Mouse (Mus musculus) forebrain, embryonic 14.5 days (tissue): Measurements from ENCODE around the gene Grid2. TPM values are rescaled to one million over a fixed set of nuclear protein-coding genes. Genes with fewer than 3 reads are reported as not detected.

Experiments used
- ATAC-seq: fragments of 200-750 bp; cut with Nextera tagmentation; 2 replicates; pipeline ENCODE4 v1.8.0; 2017; ENCODE audit warnings: mild to moderate bottlenecking, moderate library complexity
- DNase-seq: peaks from one replicate; pipeline ENCODE4 v3.0.0-alpha.2; 2015; ENCODE audit warnings: low spot score
- H3K27ac ChIP-seq: fragments of 300-500 bp; sonication (generic); 2 replicates; pipeline ENCODE4 v1.5.1; 2014; ENCODE audit warnings: low read depth, mild to moderate bottlenecking, control low read depth, low read length, moderate library complexity
- H3K27me3 ChIP-seq: fragments of 300-500 bp; sonication (generic); replicated peaks from 2 replicates; pipeline ENCODE4 v1.6.1; 2014; ENCODE audit warnings: low read length, control low read depth, mixed read lengths; ENCODE audit not compliant: control insufficient read depth, insufficient read depth
- H3K36me3 ChIP-seq: fragments of 300-500 bp; sonication (generic); 2 replicates; pipeline ENCODE4 v1.6.1; 2014; ENCODE audit warnings: low read length, control low read depth; ENCODE audit not compliant: control insufficient read depth, insufficient read depth
- H3K4me1 ChIP-seq: fragments of 300-500 bp; sonication (generic); 2 replicates; pipeline ENCODE4 v1.6.1; 2014; ENCODE audit warnings: antibody characterized with exemption, low read length, control low read depth; ENCODE audit not compliant: control insufficient read depth, insufficient read depth
- H3K4me2 ChIP-seq: fragments of 300-500 bp; sonication (generic); 2 replicates; pipeline ENCODE4 v1.6.1; 2014; ENCODE audit warnings: mild to moderate bottlenecking, control low read depth, low read length
- H3K4me3 ChIP-seq: fragments of 300-500 bp; sonication (generic); 2 replicates; pipeline ENCODE4 v1.5.1; 2014; ENCODE audit warnings: low read depth, low read length, control low read depth
- H3K9ac ChIP-seq: fragments of 300-500 bp; sonication (generic); 2 replicates; pipeline ENCODE4 v1.6.1; 2014; ENCODE audit warnings: mild to moderate bottlenecking, low read length, control low read depth, moderate library complexity
- H3K9me3 ChIP-seq: fragments of 300-500 bp; sonication (generic); replicated peaks from 2 replicates; pipeline ENCODE4 v1.6.1; 2016; ENCODE audit warnings: low read length, control low read depth, mixed read lengths; ENCODE audit not compliant: control insufficient read depth
- WGBS: fragments of 180-500 bp; shearing (Covaris S2); extraction: QIAGEN DNeasy Blood & Tissue Kit; methylation state at CpG from one replicate; pipeline ENCODE4 v1.1.7; 2014; 5-methylcytosine and 5-hydroxymethylcytosine counted together
- polyA plus RNA-seq: library from polyadenylated mRNA; unstranded; fragments of >200 nt; fragmentation: Nextera tagmentation; extraction: Ambion mirVana; gene quantifications from 2 replicates; pipeline ENCODE4 v1.2.1, GENCODE M21; 2014

Grid2 gene
- polyA plus RNA-seq, 1 experiment from 2014 or later = 1.7 TPM

- no peaks in the 10 kb centered on the region for H3K36me3 ChIP-seq
- H3K9me3 ChIP-seq = no peaks in the 10 kb centered on the region
- H3K9ac ChIP-seq = no peak overlapping the region
- no peaks in the 10 kb centered on the region for H3K4me1 ChIP-seq
- no peak for ATAC-seq
- no peak overlapping the region for H3K27ac ChIP-seq
- no peak overlapping the region for H3K4me3 ChIP-seq
- H3K27me3 ChIP-seq = no peaks in the 10 kb centered on the region
- H3K4me2 ChIP-seq = no peak overlapping the region
- DNase-seq = no peak
- 76% methylated on average over 1 of the region's 1 CpGs for WGBS
Observed at GRCm38 (mm10) chr6:63347015-63347414, 91.3 kb downstream of the Grid2 start.

DNA sequence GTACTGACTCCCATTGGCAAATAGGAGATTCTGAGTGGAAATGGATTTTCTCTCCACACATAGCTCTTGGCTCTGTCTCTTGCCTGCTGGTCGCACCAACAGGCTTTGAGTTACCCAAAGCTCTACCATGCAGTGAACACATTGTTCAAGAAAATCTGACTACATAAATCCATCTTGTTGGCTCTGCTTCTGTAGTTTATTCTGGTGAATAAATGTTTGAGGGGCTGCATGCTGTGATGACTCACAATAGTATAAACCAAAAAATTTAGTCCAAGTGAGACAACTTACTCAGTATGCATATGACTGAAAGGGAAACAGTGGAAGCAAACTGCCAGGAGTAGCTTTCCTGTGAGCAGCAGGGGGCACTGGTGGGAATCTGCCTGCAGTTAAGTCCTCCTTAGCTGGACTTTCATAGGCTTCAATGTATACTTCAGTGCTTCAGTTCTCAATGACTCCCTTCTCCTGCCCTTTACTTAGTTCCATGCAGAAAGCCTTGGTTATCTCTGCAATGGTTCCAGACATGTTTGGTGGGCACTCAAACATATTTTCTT, 125.5 kb downstream of the Grid2 start:
- no peaks in the 10 kb centered on the region for H3K27me3 ChIP-seq
- H3K9ac ChIP-seq = no peak overlapping the region
- H3K36me3 ChIP-seq = no peaks in the 10 kb centered on the region
- H3K4me2 ChIP-seq = no peak overlapping the region
- no peak overlapping the region for H3K27ac ChIP-seq
- H3K4me1 ChIP-seq = no peaks in the 10 kb centered on the region
- ATAC-seq (no peak), DNase-seq (no peak)
- WGBS = 67% methylated on average over 1 of the region's 1 CpGs
- H3K9me3 ChIP-seq = no peaks in the 10 kb centered on the region
- H3K4me3 ChIP-seq = no peak overlapping the region

GRCm38 (mm10) chr6:63401698-63402097, 146.0 kb downstream of the Grid2 start:
- no peak for ATAC-seq
- 87% methylated on average over 3 of the region's 3 CpGs for WGBS
- Histone ChIP-seq H3K4me3 (no peak overlapping the region), H3K9me3 (no peaks in the 10 kb centered on the region), H3K27ac (no peak overlapping the region), H3K9ac (no peak overlapping the region), H3K4me2 (no peak overlapping the region), H3K27me3 (no peaks in the 10 kb centered on the region), H3K36me3 (no peaks in the 10 kb centered on the region), H3K4me1 (no peaks in the 10 kb centered on the region)
- DNase-seq = no peak

- 85% methylated on average over 1 of the region's 1 CpGs for WGBS
- no peaks in the 10 kb centered on the region for H3K4me1 ChIP-seq
- H3K4me2 ChIP-seq = no peak overlapping the region
- H3K9me3 ChIP-seq = no peaks in the 10 kb centered on the region
- no peak overlapping the region for H3K4me3 ChIP-seq
- ATAC-seq (peak; percentile 40; the same call in 1 of the 2 replicates), DNase-seq (peak; percentile 56)
- no peak overlapping the region for H3K9ac ChIP-seq
- no peak overlapping the region for H3K27ac ChIP-seq
- no peaks in the 10 kb centered on the region for H3K27me3 ChIP-seq
- no peaks in the 10 kb centered on the region for H3K36me3 ChIP-seq
Observed at GRCm38 (mm10) chr6:63417534-63417933, 161.9 kb downstream of the Grid2 start.

- 85% methylated on average over 2 of the region's 2 CpGs for WGBS
- DNase-seq = no peak
- no peaks in the 10 kb centered on the region for H3K27me3 ChIP-seq
- H3K9ac ChIP-seq = no peak overlapping the region
- no peak for ATAC-seq
- no peaks in the 10 kb centered on the region for H3K36me3 ChIP-seq
- H3K4me2 ChIP-seq = no peak overlapping the region
- no peaks in the 10 kb centered on the region for H3K4me1 ChIP-seq
- H3K9me3 ChIP-seq = no peaks in the 10 kb centered on the region
- H3K4me3 ChIP-seq = no peak overlapping the region
- no peak overlapping the region for H3K27ac ChIP-seq
Observed at GRCm38 (mm10) chr6:63432751-63433150, 177.1 kb downstream of the Grid2 start.

DNA sequence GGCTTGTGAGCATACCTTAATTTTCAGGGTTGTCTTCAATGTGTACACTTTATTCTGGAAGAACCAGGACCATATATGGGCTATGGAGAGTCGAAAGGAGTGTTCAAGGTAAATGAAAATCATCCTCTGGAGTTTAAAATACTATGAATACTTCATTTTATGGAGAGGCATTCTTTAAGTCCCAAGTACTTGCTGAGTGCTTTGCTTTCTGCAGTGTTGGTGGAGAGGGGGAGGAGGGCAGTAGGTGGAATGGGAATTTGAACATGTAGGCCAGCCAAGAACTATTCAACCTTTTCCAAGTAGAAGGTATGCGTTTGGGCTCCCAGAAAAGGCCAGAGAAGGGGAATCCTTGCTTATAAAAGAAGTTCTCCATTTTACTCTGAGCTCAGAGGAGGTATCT, 192.5 kb downstream of the Grid2 start:
- Histone ChIP-seq H3K9me3 (no peaks in the 10 kb centered on the region), H3K9ac (no peak overlapping the region), H3K36me3 (no peaks in the 10 kb centered on the region), H3K27me3 (no peaks in the 10 kb centered on the region), H3K27ac (no peak overlapping the region), H3K4me3 (no peak overlapping the region), H3K4me2 (no peak overlapping the region), H3K4me1 (no peaks in the 10 kb centered on the region)
- DNase-seq = no peak
- 85% methylated on average over 2 of the region's 2 CpGs for WGBS
- ATAC-seq = no peak

- H3K36me3 ChIP-seq = no peaks in the 10 kb centered on the region
- DNase-seq = peak; percentile 29
- 88% methylated on average over 1 of the region's 1 CpGs for WGBS
- H3K4me2 ChIP-seq = no peak overlapping the region
- H3K4me3 ChIP-seq = no peak overlapping the region
- no peaks in the 10 kb centered on the region for H3K27me3 ChIP-seq
- H3K4me1 ChIP-seq = no peaks in the 10 kb centered on the region
- no peak overlapping the region for H3K27ac ChIP-seq
- no peaks in the 10 kb centered on the region for H3K9me3 ChIP-seq
- no peak for ATAC-seq
- no peak overlapping the region for H3K9ac ChIP-seq
Observed at GRCm38 (mm10) chr6:63482141-63482540, 226.5 kb downstream of the Grid2 start.

DNA sequence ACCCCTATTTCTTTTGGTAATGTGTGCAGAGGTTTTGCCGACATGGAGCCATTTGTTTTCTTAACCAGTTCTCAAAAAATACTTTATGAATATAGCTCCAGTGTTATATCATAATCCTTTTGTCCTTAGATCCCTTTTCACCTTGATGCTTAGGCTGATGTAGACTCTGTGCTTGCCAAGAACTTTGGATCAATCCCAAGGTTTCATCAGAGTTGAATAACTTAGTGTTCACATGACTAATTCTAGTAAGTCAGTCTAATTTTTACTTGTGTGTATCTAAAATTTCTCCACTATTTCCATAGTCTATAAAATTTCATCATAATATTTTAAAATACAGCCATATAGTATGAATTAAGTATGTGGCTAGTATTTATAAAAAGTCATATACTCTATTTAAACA, 259.3 kb downstream of the Grid2 start:
- H3K4me3 ChIP-seq = no peak overlapping the region
- no peak overlapping the region for H3K9ac ChIP-seq
- H3K4me1 ChIP-seq = no peaks in the 10 kb centered on the region
- H3K9me3 ChIP-seq = no peaks in the 10 kb centered on the region
- ATAC-seq = no peak
- no peaks in the 10 kb centered on the region for H3K27me3 ChIP-seq
- no peak for DNase-seq
- H3K4me2 ChIP-seq = no peak overlapping the region
- 87% methylated on average over 1 of the region's 1 CpGs for WGBS
- H3K36me3 ChIP-seq = no peaks in the 10 kb centered on the region
- H3K27ac ChIP-seq = no peak overlapping the region

GRCm38 (mm10) chr6:63515957-63516356, 260.3 kb downstream of the Grid2 start:
- H3K27ac ChIP-seq = no peak overlapping the region
- no peak for ATAC-seq
- no peak for DNase-seq
- H3K9ac ChIP-seq = no peak overlapping the region
- H3K36me3 ChIP-seq = no peaks in the 10 kb centered on the region
- no peaks in the 10 kb centered on the region for H3K27me3 ChIP-seq
- no peak overlapping the region for H3K4me2 ChIP-seq
- no peaks in the 10 kb centered on the region for H3K4me1 ChIP-seq
- WGBS = 87% methylated on average over 6 of the region's 6 CpGs
- H3K9me3 ChIP-seq = no peaks in the 10 kb centered on the region
- H3K4me3 ChIP-seq = no peak overlapping the region
